26 mouse cellular contexts compared by ENCODE assay signal in genomic region chr16:23173904-23174303, GRCm38 (mm10). TPM values are rescaled to one million over a fixed set of nuclear protein-coding genes. Genes with fewer than 3 reads are reported as not detected.
DNase-seq lines count a peak whose midpoint lies in the region; ATAC-seq and TF ChIP-seq lines count a peak whose summit lies in the region.
"Had no signal": no experiment of that assay in that cellular context is flagged by ENCODE, and none has a peak within 500 bp of the region (broad histone marks: within the 10 kb centered on the region; RNA-seq: fewer than 3 reads in every experiment).

No protein-coding gene starts in this region.

- no peaks in the 10 kb centered on the region for H3K9me3 ChIP-seq in liver, embryonic 11.5 days (ENCODE audit: control insufficient read depth, low read length)
- no peaks in the 10 kb centered on the region for H3K9me3 ChIP-seq in liver, postnatal 0 days (ENCODE audit: low read length)
- H3K9me3 ChIP-seq: forebrain, embryonic 12.5 days; forebrain, embryonic 15.5 days; hindbrain, embryonic 15.5 days had no signal

- TF ChIP-seq EP300 in liver, postnatal 0 days (IDR thresholded peaks at IDR 0.05; ENCODE audit: low read depth) = 0 out of 2 replicates have a peak, but pooled peaks have one; percentile 22

- no peak overlapping the region for H3K9ac ChIP-seq in liver, embryonic 11.5 days (ENCODE audit: low read depth, low read length)
- no peak overlapping the region for H3K9ac ChIP-seq in liver, postnatal 0 days (replicated peaks)
- H3K9ac ChIP-seq: forebrain, embryonic 12.5 days; forebrain, embryonic 15.5 days; heart, embryonic 13.5 days; hindbrain, embryonic 15.5 days had no signal

- H3K4me1 ChIP-seq in liver, embryonic 11.5 days (replicated peaks; ENCODE audit: control insufficient read depth, insufficient read depth, low read length) = no peaks in the 10 kb centered on the region; the same call in 1 of the 2 replicates
- H3K4me1 ChIP-seq in liver, postnatal 0 days (ENCODE audit: insufficient read depth) = peaks cover 6% of the 10 kb centered on the region; the same call in 1 of the 2 replicates
- H3K4me1 ChIP-seq: forebrain, embryonic 12.5 days; forebrain, embryonic 15.5 days; heart, embryonic 10.5 days; hindbrain, embryonic 15.5 days had no signal

- no peaks in the 10 kb centered on the region for H3K27me3 ChIP-seq in liver, embryonic 11.5 days (replicated peaks; ENCODE audit: control insufficient read depth, insufficient read depth, low read length)
- H3K27me3 ChIP-seq in liver, postnatal 0 days (ENCODE audit: insufficient read depth, low read length) = no peaks in the 10 kb centered on the region
- H3K27me3 ChIP-seq: forebrain, embryonic 12.5 days; forebrain, embryonic 15.5 days; heart, embryonic 13.5 days; hindbrain, embryonic 15.5 days had no signal

- no peaks in the 10 kb centered on the region for H3K36me3 ChIP-seq in liver, embryonic 11.5 days (ENCODE audit: control insufficient read depth, insufficient read depth, low read length)
- no peaks in the 10 kb centered on the region for H3K36me3 ChIP-seq in liver, postnatal 0 days (replicated peaks; ENCODE audit: insufficient read depth, low read length)
- H3K36me3 ChIP-seq: forebrain, embryonic 12.5 days; forebrain, embryonic 15.5 days; heart, embryonic 10.5 days; heart, embryonic 13.5 days; hindbrain, embryonic 15.5 days had no signal

- TF ChIP-seq CTCF in liver, postnatal 0 days (IDR thresholded peaks at IDR 0.05; ENCODE audit: low read depth) = no peak

- H3K4me3 ChIP-seq in liver, embryonic 11.5 days (ENCODE audit: low read depth, low read length) = no peak overlapping the region
- no peak overlapping the region for H3K4me3 ChIP-seq in liver, postnatal 0 days (ENCODE audit: low read depth, low read length)
- H3K4me3 ChIP-seq: forebrain, embryonic 12.5 days; forebrain, embryonic 15.5 days; heart, adult 2 months; heart, embryonic 10.5 days; heart, embryonic 13.5 days; hindbrain, embryonic 15.5 days had no signal

- WGBS in liver, embryonic 11.5 days = 78% methylated on average over 5 of the region's 5 CpGs
- 67% methylated on average over 5 of the region's 5 CpGs for WGBS in liver, postnatal 0 days (ENCODE audit: insufficient replicate concordance)

- no peak overlapping the region for H3K4me2 ChIP-seq in liver, embryonic 11.5 days
- peak overlapping the region; percentile 13; the same call in 1 of the 2 replicates for H3K4me2 ChIP-seq in liver, postnatal 0 days (ENCODE audit: low read depth, low read length)
- H3K4me2 ChIP-seq: forebrain, embryonic 12.5 days; forebrain, embryonic 15.5 days; heart, embryonic 13.5 days; hindbrain, embryonic 15.5 days had no signal

- H3K27ac ChIP-seq in liver, embryonic 11.5 days (ENCODE audit: low read depth, low read length) = no peak overlapping the region
- peak overlapping the region; percentile 62; the same call in 1 of the 2 replicates for H3K27ac ChIP-seq in liver, postnatal 0 days (ENCODE audit: low read depth)
- H3K27ac ChIP-seq: forebrain, embryonic 12.5 days; forebrain, embryonic 15.5 days; heart, adult 2 months; heart, embryonic 10.5 days; heart, embryonic 13.5 days; hindbrain, embryonic 15.5 days had no signal

- ATAC-seq in liver, embryonic 11.5 days (replicated peaks; ENCODE audit: low FRiP score) = no peak
- ATAC-seq in liver, postnatal 0 days = peak; percentile 88
- no peak for ATAC-seq in erythroid progenitor cell, adult 5-6 weeks (replicated peaks; ENCODE audit: low FRiP score, poor library complexity, severe bottlenecking)
- ATAC-seq: forebrain, embryonic 15.5 days had no signal

- peak; percentile 24 for DNase-seq in liver, embryonic 11.5 days (ENCODE audit: low spot score)
- no peak for DNase-seq in liver
- DNase-seq in liver, postnatal 0 days = no peak
- peak; percentile 9 for DNase-seq in yolk sac, embryonic 10.5 days (ENCODE audit: low spot score)
- DNase-seq in cerebellum, postnatal 36 days = no peak
- DNase-seq: adrenal gland, adult 8-10 months; adrenal gland, postnatal 25 days; cerebellum, adult 11-12 months; cerebellum, adult 8-10 months; cerebellum, postnatal 10 days; gastrocnemius, postnatal 36 days; heart, adult 2 months; heart, postnatal 14 days; heart, postnatal 4 days had no signal

RNA-seq across cellular contexts. Expression of gene Adipoq, which starts 27.6 kb away (rescaled TPM):
- not detected in 2 replicates for polyA plus RNA-seq in liver, embryonic 11.5 days (2014; fragmentation: Nextera tagmentation; extraction: Ambion mirVana)
- not detected in 2 replicates for polyA plus RNA-seq in liver, postnatal 0 days (2015; fragmentation: Nextera tagmentation; extraction: Ambion mirVana)
- total RNA-seq in erythroid progenitor cell, adult 5-6 weeks (2015; ENCODE audit: low replicate concordance) = 12.2 TPM in 1 of 2 replicates, not detected in the other
- 0.51 TPM in 1 of 2 replicates, not detected in the other for total RNA-seq in erythroid progenitor cell, adult 5-6 weeks (2017; ENCODE audit: low replicate concordance)
- total RNA-seq: MEL had no signal
- polyA plus RNA-seq: C2C12; CD4-positive, CD25-positive, alpha-beta regulatory T cell, adult 4 months; embryonic facial prominence, embryonic 11.5 days; forebrain, embryonic 12.5 days; forebrain, embryonic 15.5 days; heart, embryonic 16.5 days; hindbrain, embryonic 11.5 days; hindbrain, embryonic 15.5 days had no signal

RNA-seq across cellular contexts. Expression of gene Rfc4, which starts 46.4 kb away (rescaled TPM):
- 204 and 227 TPM in 2 replicates for polyA plus RNA-seq in liver, embryonic 11.5 days (2014; fragmentation: Nextera tagmentation; extraction: Ambion mirVana)
- polyA plus RNA-seq in liver, postnatal 0 days (2015; fragmentation: Nextera tagmentation; extraction: Ambion mirVana) = 54.3 and 59.4 TPM in 2 replicates
- total RNA-seq in erythroid progenitor cell, adult 5-6 weeks (2015; ENCODE audit: low replicate concordance) = 98.4 and 133 TPM in 2 replicates
- 32.8 and 50.6 TPM in 2 replicates for total RNA-seq in erythroid progenitor cell, adult 5-6 weeks (2017; ENCODE audit: low replicate concordance)

RNA-seq across cellular contexts. Expression of gene St6gal1, which starts 50.6 kb away (rescaled TPM):
- 16.1 and 18.7 TPM in 2 replicates for polyA plus RNA-seq in liver, embryonic 11.5 days (2014; fragmentation: Nextera tagmentation; extraction: Ambion mirVana)
- polyA plus RNA-seq in liver, postnatal 0 days (2015; fragmentation: Nextera tagmentation; extraction: Ambion mirVana) = 17.1 and 17.3 TPM in 2 replicates
- 4.3 and 7.5 TPM in 2 replicates for total RNA-seq in erythroid progenitor cell, adult 5-6 weeks (2015; ENCODE audit: low replicate concordance)
- 3.2 and 3.9 TPM in 2 replicates for total RNA-seq in erythroid progenitor cell, adult 5-6 weeks (2017; ENCODE audit: low replicate concordance)
- total RNA-seq: MEL had no signal

Comparison
In these comparisons a context has a peak if more than half of its experiments do, and no peak if none do; other contexts are left out.
1. DNase-seq: peak in liver, embryonic 11.5 days (single experiment) and yolk sac, embryonic 10.5 days (single experiment); none in liver (single experiment), liver, postnatal 0 days (single experiment) and cerebellum, postnatal 36 days (0 of 2).